Mouse (Mus musculus): ENCODE measurements around the gene 2510009E07Rik. TPM values are rescaled to one million over a fixed set of nuclear protein-coding genes. Genes with fewer than 3 reads are reported as not detected.
A peak's percentile ranks its signal among the peaks of the same experiment; 100 is the strongest.

The 2510009E07Rik gene
- polyA plus RNA-seq, 1 experiment from 2014 or later: 97.8 TPM

- Histone ChIP-seq H3K9ac (ENCODE audit: low read length) (no peak overlapping the region), H3K4me1 (ENCODE audit: control insufficient read depth, insufficient read depth, low read length) (0 out of 2 replicates have a peak, but pooled peaks cover 3% of the 10 kb centered on the region), H3K36me3 (ENCODE audit: control insufficient read depth, insufficient read depth, low read length) (peaks cover 3% of the 10 kb centered on the region; the same call in 1 of the 2 replicates), H3K4me3 (ENCODE audit: low read depth, low read length) (no peak overlapping the region), H3K27me3 (ENCODE audit: control insufficient read depth, insufficient read depth, low read length) (no peaks in the 10 kb centered on the region), H3K27ac (ENCODE audit: low read depth, low read length) (no peak overlapping the region), H3K4me2 (no peak overlapping the region), H3K9me3 (ENCODE audit: control insufficient read depth, low read length) (no peaks in the 10 kb centered on the region)
- no peak for ATAC-seq (ENCODE audit: low FRiP score)
- DNase-seq (ENCODE audit: low spot score, missing footprints): no peak
- 96% methylated on average over 3 of the region's 3 CpGs for WGBS
Observed at GRCm38 (mm10) chr16:21645915-21646314, 48.5 kb downstream of the 2510009E07Rik start.

- Histone ChIP-seq H3K36me3 (ENCODE audit: control insufficient read depth, insufficient read depth, low read length) (peaks cover 3% of the 10 kb centered on the region; the same call in 1 of the 2 replicates), H3K27me3 (ENCODE audit: control insufficient read depth, insufficient read depth, low read length) (no peaks in the 10 kb centered on the region), H3K4me3 (ENCODE audit: low read depth, low read length) (no peak overlapping the region), H3K27ac (ENCODE audit: low read depth, low read length) (0 out of 2 replicates have a peak overlapping the region, but pooled peaks have one; percentile 20), H3K4me1 (ENCODE audit: control insufficient read depth, insufficient read depth, low read length) (0 out of 2 replicates have a peak, but pooled peaks cover 3% of the 10 kb centered on the region), H3K9ac (ENCODE audit: low read length) (peak overlapping the region; percentile 18; the same call in 1 of the 2 replicates), H3K9me3 (ENCODE audit: control insufficient read depth, low read length) (no peaks in the 10 kb centered on the region), H3K4me2 (no peak overlapping the region)
- 67% methylated on average over 3 of the region's 3 CpGs for WGBS
- ATAC-seq (ENCODE audit: low FRiP score) (no peak), DNase-seq (ENCODE audit: low spot score, missing footprints) (peak; percentile 81)
Observed at GRCm38 (mm10) chr16:21644574-21644973, 49.9 kb downstream of the 2510009E07Rik start.

DNA sequence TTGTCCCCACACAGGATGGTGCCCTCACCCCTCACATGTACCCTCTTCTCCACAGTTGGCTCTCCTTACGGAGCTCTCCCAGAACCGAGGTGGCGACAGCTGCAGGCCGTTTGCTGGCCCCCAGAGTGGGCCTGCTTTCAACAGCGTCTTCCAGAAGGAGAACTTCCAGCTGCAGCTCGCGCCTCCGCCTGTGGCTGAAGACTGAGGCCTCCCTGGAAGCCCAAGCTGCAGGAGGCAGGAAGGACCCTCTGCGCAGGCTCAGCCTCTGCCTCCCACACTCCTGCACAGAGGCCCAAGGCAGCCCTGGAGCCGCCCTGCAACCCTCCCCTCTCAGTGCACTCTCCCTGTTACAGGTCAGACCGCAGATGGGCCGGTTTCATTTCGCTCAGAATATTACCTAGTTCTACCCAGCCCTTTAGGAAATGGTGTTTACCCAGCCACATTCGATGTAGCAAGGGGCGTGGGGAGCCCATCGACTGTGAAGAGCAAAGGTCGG lies 50.4 kb downstream of the 2510009E07Rik start:
- Histone ChIP-seq H3K9ac (ENCODE audit: low read length) (peak overlapping the region; percentile 18), H3K36me3 (ENCODE audit: control insufficient read depth, insufficient read depth, low read length) (peaks cover 3% of the 10 kb centered on the region; the same call in 1 of the 2 replicates), H3K9me3 (ENCODE audit: control insufficient read depth, low read length) (no peaks in the 10 kb centered on the region), H3K27me3 (ENCODE audit: control insufficient read depth, insufficient read depth, low read length) (no peaks in the 10 kb centered on the region), H3K4me2 (no peak overlapping the region), H3K4me3 (ENCODE audit: low read depth, low read length) (no peak overlapping the region), H3K4me1 (ENCODE audit: control insufficient read depth, insufficient read depth, low read length) (0 out of 2 replicates have a peak, but pooled peaks cover 3% of the 10 kb centered on the region), H3K27ac (ENCODE audit: low read depth, low read length) (peak overlapping the region; percentile 20; the same call in 1 of the 2 replicates)
- WGBS: 49% methylated on average over 17 of the region's 17 CpGs
- DNase-seq (ENCODE audit: low spot score, missing footprints) (peak; percentile 84), ATAC-seq (ENCODE audit: low FRiP score) (peak; percentile 64)

- WGBS: 86% methylated on average over 2 of the region's 2 CpGs
- Histone ChIP-seq H3K4me3 (ENCODE audit: low read depth, low read length) (no peak overlapping the region), H3K4me1 (ENCODE audit: control insufficient read depth, insufficient read depth, low read length) (0 out of 2 replicates have a peak, but pooled peaks cover 3% of the 10 kb centered on the region), H3K9me3 (ENCODE audit: control insufficient read depth, low read length) (no peaks in the 10 kb centered on the region), H3K36me3 (ENCODE audit: control insufficient read depth, insufficient read depth, low read length) (peaks cover 3% of the 10 kb centered on the region; the same call in 1 of the 2 replicates), H3K9ac (ENCODE audit: low read length) (no peak overlapping the region), H3K4me2 (no peak overlapping the region), H3K27ac (ENCODE audit: low read depth, low read length) (peak overlapping the region; percentile 20; the same call in 1 of the 2 replicates), H3K27me3 (ENCODE audit: control insufficient read depth, insufficient read depth, low read length) (no peaks in the 10 kb centered on the region)
- peak; percentile 28; the same call in 1 of the 2 replicates for ATAC-seq (ENCODE audit: low FRiP score)
- DNase-seq (ENCODE audit: low spot score, missing footprints): no peak
Observed at GRCm38 (mm10) chr16:21643621-21644041, 50.8 kb downstream of the 2510009E07Rik start.

- DNase-seq (ENCODE audit: low spot score, missing footprints): no peak
- Histone ChIP-seq H3K27me3 (ENCODE audit: control insufficient read depth, insufficient read depth, low read length) (no peaks in the 10 kb centered on the region), H3K4me1 (ENCODE audit: control insufficient read depth, insufficient read depth, low read length) (0 out of 2 replicates have a peak, but pooled peaks cover 3% of the 10 kb centered on the region), H3K27ac (ENCODE audit: low read depth, low read length) (no peak overlapping the region), H3K4me2 (no peak overlapping the region), H3K9me3 (ENCODE audit: control insufficient read depth, low read length) (no peaks in the 10 kb centered on the region), H3K4me3 (ENCODE audit: low read depth, low read length) (no peak overlapping the region), H3K36me3 (ENCODE audit: control insufficient read depth, insufficient read depth, low read length) (peaks cover 3% of the 10 kb centered on the region; the same call in 1 of the 2 replicates), H3K9ac (ENCODE audit: low read length) (no peak overlapping the region)
- ATAC-seq (ENCODE audit: low FRiP score): no peak
- 90% methylated on average over 5 of the region's 5 CpGs for WGBS
Observed at GRCm38 (mm10) chr16:21642906-21643305, 51.6 kb downstream of the 2510009E07Rik start.

- no peak for ATAC-seq (ENCODE audit: low FRiP score)
- no peak overlapping the region for H3K4me2 ChIP-seq
- no peak overlapping the region for H3K4me3 ChIP-seq (ENCODE audit: low read depth, low read length)
- 0 out of 2 replicates have a peak, but pooled peaks cover 3% of the 10 kb centered on the region for H3K4me1 ChIP-seq (ENCODE audit: control insufficient read depth, insufficient read depth, low read length)
- H3K27me3 ChIP-seq (ENCODE audit: control insufficient read depth, insufficient read depth, low read length): no peaks in the 10 kb centered on the region
- WGBS: 83% methylated on average over 3 of the region's 3 CpGs
- peak; percentile 69 for DNase-seq (ENCODE audit: low spot score, missing footprints)
- H3K9me3 ChIP-seq (ENCODE audit: control insufficient read depth, low read length): no peaks in the 10 kb centered on the region
- H3K36me3 ChIP-seq (ENCODE audit: control insufficient read depth, insufficient read depth, low read length): peaks cover 3% of the 10 kb centered on the region; the same call in 1 of the 2 replicates
- no peak overlapping the region for H3K9ac ChIP-seq (ENCODE audit: low read length)
- H3K27ac ChIP-seq (ENCODE audit: low read depth, low read length): no peak overlapping the region
Observed at GRCm38 (mm10) chr16:21641944-21642343, 52.5 kb downstream of the 2510009E07Rik start.

DNA sequence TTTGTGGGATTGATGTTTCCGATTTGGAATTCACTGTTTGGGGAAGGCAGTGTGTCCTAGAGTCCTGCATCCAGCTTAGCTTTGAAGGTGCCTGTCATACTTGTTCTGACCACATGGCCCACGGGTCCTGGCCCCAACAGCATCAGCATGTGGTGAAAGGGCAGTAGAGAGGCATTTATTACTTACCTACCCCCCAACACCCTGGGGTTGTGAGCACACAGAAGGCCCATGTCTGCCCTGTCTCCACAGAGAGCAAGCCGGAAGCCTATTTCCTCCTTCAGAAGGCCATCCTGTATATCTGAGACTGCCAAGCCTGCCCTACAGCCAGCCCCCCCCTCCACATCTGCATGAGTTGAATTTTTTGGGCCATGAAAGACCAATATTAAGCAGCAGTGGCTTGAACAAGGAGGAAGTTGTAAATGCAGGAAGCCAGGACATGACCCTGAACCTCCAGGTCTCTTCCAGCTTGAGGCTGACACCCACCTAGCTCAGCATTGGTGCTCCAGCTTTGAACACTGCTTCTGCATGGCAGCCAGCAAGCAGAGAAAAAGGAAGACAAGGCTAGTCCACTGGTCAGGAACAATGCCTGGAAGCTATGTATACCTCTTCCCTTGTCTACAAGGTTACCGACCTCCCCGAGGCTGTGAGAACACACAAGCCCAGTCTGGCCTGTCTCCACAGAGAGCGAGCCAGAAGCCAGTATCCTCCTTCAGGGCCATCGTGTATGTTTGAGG lies 53.5 kb downstream of the 2510009E07Rik start:
- Histone ChIP-seq H3K9me3 (ENCODE audit: control insufficient read depth, low read length) (no peaks in the 10 kb centered on the region), H3K27me3 (ENCODE audit: control insufficient read depth, insufficient read depth, low read length) (no peaks in the 10 kb centered on the region), H3K4me2 (no peak overlapping the region), H3K4me3 (ENCODE audit: low read depth, low read length) (no peak overlapping the region), H3K9ac (ENCODE audit: low read length) (no peak overlapping the region), H3K27ac (ENCODE audit: low read depth, low read length) (no peak overlapping the region), H3K36me3 (ENCODE audit: control insufficient read depth, insufficient read depth, low read length) (peaks cover 3% of the 10 kb centered on the region; the same call in 1 of the 2 replicates), H3K4me1 (ENCODE audit: control insufficient read depth, insufficient read depth, low read length) (0 out of 2 replicates have a peak, but pooled peaks cover 3% of the 10 kb centered on the region)
- DNase-seq (ENCODE audit: low spot score, missing footprints) (peak; percentile 67), ATAC-seq (ENCODE audit: low FRiP score) (no peak)
- WGBS: 84% methylated on average over 7 of the region's 7 CpGs

DNA sequence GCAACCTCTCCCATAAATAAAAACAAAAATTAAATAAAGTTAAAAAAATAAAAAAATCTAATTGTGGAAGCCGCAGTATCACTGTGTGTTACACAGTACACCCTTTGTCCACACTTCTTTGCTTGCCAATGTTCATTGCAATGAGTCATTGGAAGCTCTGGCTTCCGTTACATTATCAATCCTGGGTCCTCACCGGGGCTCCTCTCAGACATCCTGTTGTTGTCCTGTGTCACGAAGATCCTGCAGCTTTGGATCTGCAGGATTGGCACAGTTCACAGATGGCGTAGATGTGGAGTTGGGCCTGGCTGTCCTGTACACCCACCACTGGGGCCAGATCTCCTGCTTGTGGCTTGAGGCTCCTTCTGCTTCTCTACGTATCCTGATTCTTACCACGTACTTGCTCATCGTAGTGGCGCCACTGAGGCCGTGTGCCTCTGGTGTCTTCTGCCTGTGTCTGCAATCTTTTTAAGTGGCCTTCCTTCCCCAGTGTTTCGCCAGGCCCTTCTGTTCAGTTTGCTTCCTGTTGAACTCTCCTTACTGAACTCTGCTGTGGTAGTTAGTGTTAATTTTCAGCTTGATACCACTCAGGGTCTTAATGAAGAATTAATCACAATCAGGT lies 57.2 kb downstream of the 2510009E07Rik start:
- Histone ChIP-seq H3K4me3 (ENCODE audit: low read depth, low read length) (no peak overlapping the region), H3K9ac (ENCODE audit: low read length) (no peak overlapping the region), H3K27me3 (ENCODE audit: control insufficient read depth, insufficient read depth, low read length) (no peaks in the 10 kb centered on the region), H3K4me1 (ENCODE audit: control insufficient read depth, insufficient read depth, low read length) (no peaks in the 10 kb centered on the region), H3K27ac (ENCODE audit: low read depth, low read length) (no peak overlapping the region), H3K4me2 (no peak overlapping the region), H3K36me3 (ENCODE audit: control insufficient read depth, insufficient read depth, low read length) (no peaks in the 10 kb centered on the region), H3K9me3 (ENCODE audit: control insufficient read depth, low read length) (no peaks in the 10 kb centered on the region)
- 91% methylated on average over 11 of the region's 11 CpGs for WGBS
- ATAC-seq (ENCODE audit: low FRiP score) (no peak), DNase-seq (ENCODE audit: low spot score, missing footprints) (peak; percentile 75)
